Mouse (Mus musculus) gonadal fat pad, adult 2 months (tissue): ENCODE data around the gene Cfap97d1. TPM values are rescaled to one million over a fixed set of nuclear protein-coding genes. Genes with fewer than 3 reads are reported as not detected.

Experiments
- DNase-seq: peaks from one replicate; pipeline ENCODE4 v3.0.0-alpha.2; 2012; ENCODE audit warnings: low read depth
- polyA plus RNA-seq: library from polyadenylated mRNA; depleted of rRNA; stranded (reverse); fragments of >200 nt; gene quantifications from 2 replicates; pipeline ENCODE4 v1.2.3, GENCODE M21; 2012; rRNA removed

Gene Cfap97d1
- polyA plus RNA-seq = 0.18 and 0.52 TPM in 2 replicates

GRCm38 (mm10) chr11:101984054-101985025 lies at the start of gene Cfap97d1:
Gene Cfap97d1 (plus strand): TSS chr11:101984279.
- no peak for DNase-seq

- DNase-seq = no peak
Observed at GRCm38 (mm10) chr11:101935743-101936142, 48.3 kb upstream of the Cfap97d1 start.

- DNase-seq = no peak
Observed at GRCm38 (mm10) chr11:101936421-101936820, 47.7 kb upstream of the Cfap97d1 start.

- no peak for DNase-seq
Observed at GRCm38 (mm10) chr11:101937108-101937507, 47.0 kb upstream of the Cfap97d1 start.

- no peak for DNase-seq
Observed at GRCm38 (mm10) chr11:101943055-101943454, 41.0 kb upstream of the Cfap97d1 start.

- DNase-seq = no peak
Observed at GRCm38 (mm10) chr11:101946525-101946924, 37.6 kb upstream of the Cfap97d1 start.

- DNase-seq = no peak
Observed at GRCm38 (mm10) chr11:101950021-101950420, 34.1 kb upstream of the Cfap97d1 start.

- no peak for DNase-seq
Observed at GRCm38 (mm10) chr11:101952541-101953341, 31.3 kb upstream of the Cfap97d1 start.

GRCm38 (mm10) chr11:101953441-101953840 lies 30.6 kb upstream of the Cfap97d1 start:
- no peak for DNase-seq

GRCm38 (mm10) chr11:101957476-101957875 lies 26.6 kb upstream of the Cfap97d1 start:
- DNase-seq = no peak

GRCm38 (mm10) chr11:101963043-101963442 lies 21.0 kb upstream of the Cfap97d1 start:
- DNase-seq = no peak

- DNase-seq = no peak
Observed at GRCm38 (mm10) chr11:101963473-101964291, 20.4 kb upstream of the Cfap97d1 start.

GRCm38 (mm10) chr11:101964647-101965046 lies 19.4 kb upstream of the Cfap97d1 start:
- no peak for DNase-seq

GRCm38 (mm10) chr11:101965553-101965952 lies 18.5 kb upstream of the Cfap97d1 start:
- no peak for DNase-seq

GRCm38 (mm10) chr11:101966965-101967614 lies 17.0 kb upstream of the Cfap97d1 start, which contains the start of gene Sost:
Gene Sost (minus strand): TSS chr11:101967015.
- no peak for DNase-seq

- no peak for DNase-seq
Observed at GRCm38 (mm10) chr11:101968311-101968710, 15.8 kb upstream of the Cfap97d1 start.

- no peak for DNase-seq
Observed at GRCm38 (mm10) chr11:101968791-101969190, 15.3 kb upstream of the Cfap97d1 start.

GRCm38 (mm10) chr11:101969835-101970234 lies 14.2 kb upstream of the Cfap97d1 start:
- no peak for DNase-seq

GRCm38 (mm10) chr11:101971410-101971809 lies 12.7 kb upstream of the Cfap97d1 start:
- DNase-seq = no peak

GRCm38 (mm10) chr11:101972097-101972496 lies 12.0 kb upstream of the Cfap97d1 start:
- no peak for DNase-seq

GRCm38 (mm10) chr11:101972651-101973050 lies 11.4 kb upstream of the Cfap97d1 start:
- no peak for DNase-seq
